Mouse (Mus musculus) midbrain, embryonic 15.5 days (tissue): ENCODE results near the gene Dmxl2. TPM values are rescaled to one million over a fixed set of nuclear protein-coding genes. Genes with fewer than 3 reads are reported as not detected.

Experiments used
- ATAC-seq: fragments of 200-750 bp; cut with Nextera tagmentation; replicated peaks from 2 replicates; pipeline ENCODE4 v1.8.0; 2017; ENCODE audit warnings: moderate TSS enrichment
- H3K27ac ChIP-seq: fragments of 300-500 bp; sonication (generic); 2 replicates; pipeline ENCODE4 v1.5.1; 2015; ENCODE audit warnings: mild to moderate bottlenecking, inconsistent platforms
- H3K27me3 ChIP-seq: fragments of 300-500 bp; sonication (generic); replicated peaks from 2 replicates; pipeline ENCODE4 v1.6.1; 2015; ENCODE audit warnings: inconsistent platforms
- H3K36me3 ChIP-seq: fragments of 300-500 bp; sonication (generic); replicated peaks from 2 replicates; pipeline ENCODE4 v1.6.1; 2015; ENCODE audit warnings: inconsistent platforms
- H3K4me1 ChIP-seq: fragments of 300-500 bp; sonication (generic); 2 replicates; pipeline ENCODE4 v1.6.1; 2015; ENCODE audit warnings: inconsistent platforms
- H3K4me2 ChIP-seq: fragments of 300-500 bp; sonication (generic); 2 replicates; pipeline ENCODE4 v1.6.1; 2015; ENCODE audit warnings: inconsistent platforms, mild to moderate bottlenecking, moderate library complexity
- H3K4me3 ChIP-seq: fragments of 300-500 bp; sonication (generic); 2 replicates; pipeline ENCODE4 v1.5.1; 2015; ENCODE audit warnings: mild to moderate bottlenecking, inconsistent platforms
- H3K9ac ChIP-seq: fragments of 300-500 bp; sonication (generic); 2 replicates; pipeline ENCODE4 v1.6.1; 2015; ENCODE audit warnings: mild to moderate bottlenecking, inconsistent platforms
- H3K9me3 ChIP-seq: fragments of 300-500 bp; sonication (generic); 2 replicates; pipeline ENCODE4 v1.6.1; 2016; ENCODE audit warnings: inconsistent platforms
- WGBS: fragments of 180-500 bp; shearing (Covaris S2); methylation state at CpG from one replicate; pipeline ENCODE4 v1.1.7; 2015; ENCODE audit warnings: mixed read lengths; 5-methylcytosine and 5-hydroxymethylcytosine counted together
- polyA plus RNA-seq: library from polyadenylated mRNA; unstranded; fragments of >200 nt; fragmentation: Nextera tagmentation; extraction: Ambion mirVana; gene quantifications from 2 replicates; pipeline ENCODE4 v1.2.1, GENCODE M21; 2015

Dmxl2 gene
- polyA plus RNA-seq, 1 experiment from 2014 or later: 63.2 TPM

- Histone ChIP-seq H3K27ac (no peak overlapping the region), H3K4me3 (no peak overlapping the region)
- WGBS: 78% methylated on average over 6 of the region's 6 CpGs
Measured at GRCm38 (mm10) chr9:54439015-54439414, 62.4 kb downstream of the Dmxl2 start.

GRCm38 (mm10) chr9:54438246-54438645 lies 63.2 kb downstream of the Dmxl2 start:
- 33% methylated on average over 2 of the region's 2 CpGs for WGBS
- Histone ChIP-seq H3K4me3 (no peak overlapping the region), H3K4me1 (no peaks in the 10 kb centered on the region), H3K27me3 (no peaks in the 10 kb centered on the region), H3K9ac (no peak overlapping the region), H3K4me2 (no peak overlapping the region), H3K27ac (no peak overlapping the region), H3K36me3 (peaks cover 5% of the 10 kb centered on the region; the same call in 1 of the 2 replicates), H3K9me3 (no peaks in the 10 kb centered on the region)
- ATAC-seq: no peak

More at GRCm38 (mm10) chr9:54439015-54439414, 62.4 kb downstream of the Dmxl2 start:
- peaks cover 5% of the 10 kb centered on the region; the same call in 1 of the 2 replicates for H3K36me3 ChIP-seq
- no peak for ATAC-seq
- no peaks in the 10 kb centered on the region for H3K27me3 ChIP-seq
- no peaks in the 10 kb centered on the region for H3K4me1 ChIP-seq
- H3K9me3 ChIP-seq: no peaks in the 10 kb centered on the region
- H3K9ac ChIP-seq: no peak overlapping the region
- no peak overlapping the region for H3K4me2 ChIP-seq

- Histone ChIP-seq H3K9me3 (no peaks in the 10 kb centered on the region), H3K4me2 (no peak overlapping the region), H3K4me3 (no peak overlapping the region), H3K27ac (no peak overlapping the region), H3K36me3 (peaks cover 15% of the 10 kb centered on the region; the same call in 1 of the 2 replicates), H3K9ac (no peak overlapping the region), H3K27me3 (no peaks in the 10 kb centered on the region), H3K4me1 (no peaks in the 10 kb centered on the region)
- WGBS: 99% methylated on average over 2 of the region's 2 CpGs
- ATAC-seq: no peak
Measured at GRCm38 (mm10) chr9:54416238-54416637, 85.2 kb downstream of the Dmxl2 start.

- WGBS: 98% methylated on average over 6 of the region's 8 CpGs
- H3K4me3 ChIP-seq: no peak overlapping the region
- no peak overlapping the region for H3K27ac ChIP-seq
- ATAC-seq: no peak
- no peaks in the 10 kb centered on the region for H3K36me3 ChIP-seq
- no peaks in the 10 kb centered on the region for H3K4me1 ChIP-seq
- H3K27me3 ChIP-seq: no peaks in the 10 kb centered on the region
- H3K9me3 ChIP-seq: no peaks in the 10 kb centered on the region
- no peak overlapping the region for H3K4me2 ChIP-seq
- no peak overlapping the region for H3K9ac ChIP-seq
Measured at GRCm38 (mm10) chr9:54356756-54357155, 144.7 kb downstream of the Dmxl2 start.

GRCm38 (mm10) chr9:54342026-54342425 lies 159.4 kb downstream of the Dmxl2 start:
- no peak for ATAC-seq
- Histone ChIP-seq H3K4me3 (no peak overlapping the region), H3K4me1 (no peaks in the 10 kb centered on the region), H3K9ac (no peak overlapping the region), H3K27ac (no peak overlapping the region), H3K4me2 (no peak overlapping the region), H3K9me3 (no peaks in the 10 kb centered on the region), H3K27me3 (no peaks in the 10 kb centered on the region), H3K36me3 (no peaks in the 10 kb centered on the region)
- 85% methylated on average over 7 of the region's 7 CpGs for WGBS

GRCm38 (mm10) chr9:54336532-54337144 lies 164.8 kb downstream of the Dmxl2 start:
- peak; percentile 78 for ATAC-seq
- Histone ChIP-seq H3K27ac (no peak overlapping the region), H3K9ac (no peak overlapping the region), H3K27me3 (no peaks in the 10 kb centered on the region), H3K9me3 (no peaks in the 10 kb centered on the region), H3K4me1 (no peaks in the 10 kb centered on the region), H3K4me2 (no peak overlapping the region), H3K4me3 (no peak overlapping the region), H3K36me3 (no peaks in the 10 kb centered on the region)
- WGBS: 49% methylated on average over 6 of the region's 6 CpGs

- Histone ChIP-seq H3K4me3 (no peak overlapping the region), H3K4me1 (no peaks in the 10 kb centered on the region), H3K27me3 (no peaks in the 10 kb centered on the region), H3K27ac (no peak overlapping the region), H3K36me3 (no peaks in the 10 kb centered on the region), H3K4me2 (no peak overlapping the region), H3K9ac (no peak overlapping the region), H3K9me3 (no peaks in the 10 kb centered on the region)
- 55% methylated on average over 12 of the region's 12 CpGs for WGBS
- ATAC-seq: peak; percentile 27; the same call in 1 of the 2 replicates
Measured at GRCm38 (mm10) chr9:54335582-54335981, 165.8 kb downstream of the Dmxl2 start.

GRCm38 (mm10) chr9:54329201-54329600 lies 172.2 kb downstream of the Dmxl2 start:
- no peaks in the 10 kb centered on the region for H3K36me3 ChIP-seq
- 92% methylated on average over 7 of the region's 7 CpGs for WGBS
- ATAC-seq: no peak

GRCm38 (mm10) chr9:54323456-54323855 lies 178.0 kb downstream of the Dmxl2 start:
- 48% methylated on average over 8 of the region's 8 CpGs for WGBS
- ATAC-seq: no peak

More at GRCm38 (mm10) chr9:54329201-54329600, 172.2 kb downstream of the Dmxl2 start:
- no peaks in the 10 kb centered on the region for H3K27me3 ChIP-seq
- no peak overlapping the region for H3K4me2 ChIP-seq
- H3K9ac ChIP-seq: no peak overlapping the region
- H3K27ac ChIP-seq: no peak overlapping the region
- no peak overlapping the region for H3K4me3 ChIP-seq
- no peaks in the 10 kb centered on the region for H3K9me3 ChIP-seq
- H3K4me1 ChIP-seq: no peaks in the 10 kb centered on the region

GRCm38 (mm10) chr9:54316363-54316762 lies 185.1 kb downstream of the Dmxl2 start:
- Histone ChIP-seq H3K4me1 (no peaks in the 10 kb centered on the region), H3K9ac (no peak overlapping the region), H3K27me3 (no peaks in the 10 kb centered on the region), H3K27ac (no peak overlapping the region), H3K4me3 (no peak overlapping the region), H3K4me2 (no peak overlapping the region), H3K36me3 (no peaks in the 10 kb centered on the region), H3K9me3 (no peaks in the 10 kb centered on the region)
- no peak for ATAC-seq
- WGBS: 78% methylated on average over 9 of the region's 9 CpGs

More at GRCm38 (mm10) chr9:54323456-54323855, 178.0 kb downstream of the Dmxl2 start:
- Histone ChIP-seq H3K4me3 (no peak overlapping the region), H3K36me3 (no peaks in the 10 kb centered on the region), H3K27ac (no peak overlapping the region), H3K4me2 (no peak overlapping the region), H3K27me3 (no peaks in the 10 kb centered on the region), H3K4me1 (no peaks in the 10 kb centered on the region), H3K9ac (no peak overlapping the region), H3K9me3 (no peaks in the 10 kb centered on the region)

Other genes starting within 250 kb of the Dmxl2 start
- gene Cyp19a1, start 233.5 kb downstream of the Dmxl2 start, polyA plus RNA-seq: 0.11 TPM in 1 of 2 replicates, not detected in the other
- gene Gldn, start 215.1 kb downstream of the Dmxl2 start, polyA plus RNA-seq: 0.17 and 0.18 TPM in 2 replicates
- gene Sh2d7, start 37.4 kb upstream of the Dmxl2 start, polyA plus RNA-seq: not detected in 2 replicates
- gene Cib2, start 58.6 kb upstream of the Dmxl2 start, polyA plus RNA-seq: 43.2 and 44.6 TPM in 2 replicates
- 132 and 136 TPM in 2 replicates for gene Idh3a, start 84.7 kb upstream of the Dmxl2 start, polyA plus RNA-seq
- 17.9 and 22.6 TPM in 2 replicates for gene Acsbg1, start 160.2 kb upstream of the Dmxl2 start, polyA plus RNA-seq
- 7.1 and 7.2 TPM in 2 replicates for gene Dnaja4, start 197.2 kb upstream of the Dmxl2 start, polyA plus RNA-seq
- gene Wdr61, start 232.9 kb upstream of the Dmxl2 start, polyA plus RNA-seq: 89.8 and 95.0 TPM in 2 replicates